Mouse (Mus musculus): ENCODE measurements around the gene Pgm1.

DNA sequence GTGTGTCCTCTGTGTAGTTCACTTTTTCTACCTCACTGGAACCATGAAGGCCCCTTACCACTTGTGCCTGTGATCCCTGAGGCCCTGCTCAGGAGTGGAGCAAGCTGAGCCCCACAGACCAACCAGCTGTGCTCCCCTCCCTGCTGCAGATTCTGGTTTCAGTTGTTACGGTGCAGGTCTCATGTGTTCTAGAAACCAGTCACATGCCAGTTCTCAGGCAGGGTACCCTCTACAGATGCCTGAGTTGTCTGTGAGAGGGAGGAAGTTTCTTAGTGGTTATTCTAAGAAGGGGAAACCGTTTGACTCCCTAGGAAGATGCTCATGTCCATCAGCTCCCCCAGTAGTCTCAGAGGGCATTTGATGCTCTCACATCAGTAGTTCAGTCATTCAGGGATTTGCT, 15.4 kb downstream of the Pgm1 start:
- TF ChIP-seq CTCF (conservative IDR thresholded peaks at IDR 0.05; ENCODE audit: low read length) (no peak), NANOG (IDR thresholded peaks at IDR 0.05; ENCODE audit: borderline replicate concordance, low read length) (no peak)

All from E14TG2a.4 (cell line).